Mouse (Mus musculus): ENCODE measurements at regions not wholly inside any gene's neighbourhood (a gene's known extent, or its start where the extent isn't known, plus 50 kb on each side); places are given as distances from the start of the nearest gene placed in this dataset.

DNA sequence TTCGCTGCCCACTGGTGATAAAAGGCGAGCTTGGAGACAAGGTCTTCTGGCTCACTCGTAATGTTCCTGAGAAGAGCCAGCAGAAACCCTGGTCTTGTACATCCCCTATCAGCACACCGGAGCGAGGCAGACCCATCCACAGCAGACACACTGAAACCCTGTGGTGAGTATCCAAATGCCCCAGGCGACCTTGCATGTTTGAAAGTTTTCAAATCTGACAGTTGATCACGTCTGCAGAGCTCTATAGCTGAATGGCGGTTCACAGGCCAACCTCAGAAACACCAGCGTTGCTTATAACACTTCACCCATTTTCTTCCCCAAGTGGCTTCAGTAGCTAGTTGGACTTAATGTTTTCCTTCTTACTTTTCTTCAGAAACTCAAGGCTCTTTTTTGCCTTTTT, 112.6 kb upstream of the Eomes start:
- no peak for TF ChIP-seq POLR2A (IDR thresholded peaks at IDR 0.05; ENCODE audit: borderline replicate concordance, insufficient read depth, low read length)
- no peak for TF ChIP-seq CTCF (IDR thresholded peaks at IDR 0.05; ENCODE audit: borderline replicate concordance, insufficient read depth, low read depth, low read length)

Data from cerebellum, adult 2 months (tissue).